Mouse (Mus musculus) midbrain, embryonic 10.5 days (tissue): Measurements from ENCODE around the gene Gm47289. TPM values are rescaled to one million over a fixed set of nuclear protein-coding genes. Genes with fewer than 3 reads are reported as not detected.
A peak's percentile ranks its signal among the peaks of the same experiment; 100 is the strongest.

Experiments used
- DNase-seq: peaks from one replicate; pipeline ENCODE4 v3.0.0-alpha.2; 2017; ENCODE audit warnings: low spot score
- H3K27ac ChIP-seq: fragments of 300-500 bp; sonication (generic); replicated peaks from 2 replicates; pipeline ENCODE4 v1.5.1; 2016; ENCODE audit warnings: mild to moderate bottlenecking
- H3K27me3 ChIP-seq: fragments of 300-500 bp; sonication (generic); 2 replicates; pipeline ENCODE4 v1.6.1; 2016; ENCODE audit warnings: low read depth, mild to moderate bottlenecking; ENCODE audit not compliant: poor library complexity, severe bottlenecking
- H3K36me3 ChIP-seq: fragments of 300-500 bp; sonication (generic); 2 replicates; pipeline ENCODE4 v1.6.1; 2016; ENCODE audit warnings: mild to moderate bottlenecking, moderate library complexity
- H3K4me1 ChIP-seq: fragments of 300-500 bp; sonication (generic); 2 replicates; pipeline ENCODE4 v1.6.1; 2016
- H3K4me3 ChIP-seq: fragments of 300-500 bp; sonication (generic); 2 replicates; pipeline ENCODE4 v1.5.1; 2016; ENCODE audit warnings: mild to moderate bottlenecking, moderate library complexity
- H3K9me3 ChIP-seq: fragments of 300-500 bp; sonication (generic); replicated peaks from 2 replicates; pipeline ENCODE4 v1.6.1; 2016; ENCODE audit warnings: mild to moderate bottlenecking
- WGBS: fragments of 180-500 bp; shearing (Covaris S2); methylation state at CpG from one replicate; pipeline ENCODE4 v1.1.7; 2016; 5-methylcytosine and 5-hydroxymethylcytosine counted together
- polyA plus RNA-seq: library from polyadenylated mRNA; unstranded; fragments of >200 nt; fragmentation: Nextera tagmentation; extraction: Ambion mirVana; gene quantifications from 2 replicates; pipeline ENCODE4 v1.2.1, GENCODE M21; 2016

Gm47289 gene
- polyA plus RNA-seq, 1 experiment from 2014 or later = not detected

DNA sequence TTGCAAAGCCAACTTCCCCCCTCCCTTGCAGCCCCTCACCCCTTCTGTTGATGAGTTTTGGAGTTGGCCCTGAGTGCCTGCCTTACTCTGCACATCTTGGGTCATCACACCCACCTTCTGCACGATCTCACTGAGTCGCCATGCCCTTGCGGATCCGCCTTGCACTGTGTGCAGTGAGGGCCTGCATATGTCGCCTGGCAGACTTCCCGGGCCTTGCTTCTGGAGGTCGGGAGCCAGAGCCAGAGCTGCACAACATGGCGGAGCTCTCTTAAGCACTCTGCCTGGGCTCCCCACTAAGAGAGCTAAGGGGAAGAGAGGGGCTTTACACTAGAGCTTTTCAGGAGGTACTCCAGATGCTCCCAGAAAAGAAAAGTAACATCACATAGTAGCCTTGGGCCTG is 14.3 kb upstream of the Gm47289 start:
- H3K27ac ChIP-seq = no peak overlapping the region
- H3K36me3 ChIP-seq = no peaks in the 10 kb centered on the region
- H3K9me3 ChIP-seq = no peaks in the 10 kb centered on the region
- 85% methylated on average over 8 of the region's 8 CpGs for WGBS
- no peak overlapping the region for H3K4me3 ChIP-seq
- DNase-seq = no peak
- peaks cover 9% of the 10 kb centered on the region for H3K4me1 ChIP-seq
- no peaks in the 10 kb centered on the region for H3K27me3 ChIP-seq

DNA sequence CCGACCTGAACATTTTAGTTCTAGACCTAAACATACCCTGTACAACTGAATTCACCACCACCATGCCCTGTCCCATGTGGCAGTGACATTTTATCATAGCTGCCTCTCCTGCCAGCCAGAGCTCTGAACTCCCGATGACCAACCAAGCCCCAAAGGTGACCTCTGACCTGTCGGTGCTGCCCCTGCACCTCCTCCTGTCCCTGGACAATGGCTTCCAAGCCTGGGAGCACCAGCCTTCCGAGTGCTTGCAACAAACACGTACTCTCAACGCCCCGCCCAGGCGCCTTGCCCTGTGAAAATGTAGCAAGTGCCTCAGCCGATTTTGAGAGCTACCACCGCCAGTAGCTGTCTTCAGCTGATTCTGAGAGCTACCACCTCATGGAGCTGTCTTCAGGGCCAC is 13.8 kb upstream of the Gm47289 start:
- H3K27me3 ChIP-seq = no peaks in the 10 kb centered on the region
- no peak overlapping the region for H3K4me3 ChIP-seq
- peaks cover 9% of the 10 kb centered on the region for H3K4me1 ChIP-seq
- 57% methylated on average over 10 of the region's 10 CpGs for WGBS
- no peaks in the 10 kb centered on the region for H3K36me3 ChIP-seq
- DNase-seq = no peak
- no peaks in the 10 kb centered on the region for H3K9me3 ChIP-seq
- H3K27ac ChIP-seq = no peak overlapping the region

DNA sequence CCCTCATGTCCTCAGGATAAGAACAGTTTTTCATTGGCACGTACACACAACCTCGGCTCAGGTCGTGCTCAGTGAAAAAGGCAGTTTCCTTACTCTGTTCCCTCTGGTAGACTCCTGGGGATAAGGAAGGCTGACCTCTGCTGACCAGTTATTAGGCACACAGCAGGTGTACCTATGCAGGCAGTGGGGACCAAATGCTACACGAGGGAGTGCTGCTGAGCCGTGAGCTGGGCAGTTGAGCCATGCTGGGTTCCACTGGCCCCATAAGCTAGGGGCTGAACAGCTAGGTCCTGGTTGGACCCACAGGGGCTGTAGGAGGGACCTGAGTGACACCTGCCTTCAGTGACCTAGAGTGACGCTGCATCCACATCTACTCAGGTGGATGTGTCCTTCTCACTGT is 13.3 kb upstream of the Gm47289 start:
- no peak for DNase-seq
- no peak overlapping the region for H3K27ac ChIP-seq
- H3K27me3 ChIP-seq = no peaks in the 10 kb centered on the region
- WGBS = 66% methylated on average over 6 of the region's 6 CpGs
- H3K9me3 ChIP-seq = no peaks in the 10 kb centered on the region
- H3K36me3 ChIP-seq = no peaks in the 10 kb centered on the region
- H3K4me3 ChIP-seq = no peak overlapping the region
- H3K4me1 ChIP-seq = peaks cover 9% of the 10 kb centered on the region

DNA sequence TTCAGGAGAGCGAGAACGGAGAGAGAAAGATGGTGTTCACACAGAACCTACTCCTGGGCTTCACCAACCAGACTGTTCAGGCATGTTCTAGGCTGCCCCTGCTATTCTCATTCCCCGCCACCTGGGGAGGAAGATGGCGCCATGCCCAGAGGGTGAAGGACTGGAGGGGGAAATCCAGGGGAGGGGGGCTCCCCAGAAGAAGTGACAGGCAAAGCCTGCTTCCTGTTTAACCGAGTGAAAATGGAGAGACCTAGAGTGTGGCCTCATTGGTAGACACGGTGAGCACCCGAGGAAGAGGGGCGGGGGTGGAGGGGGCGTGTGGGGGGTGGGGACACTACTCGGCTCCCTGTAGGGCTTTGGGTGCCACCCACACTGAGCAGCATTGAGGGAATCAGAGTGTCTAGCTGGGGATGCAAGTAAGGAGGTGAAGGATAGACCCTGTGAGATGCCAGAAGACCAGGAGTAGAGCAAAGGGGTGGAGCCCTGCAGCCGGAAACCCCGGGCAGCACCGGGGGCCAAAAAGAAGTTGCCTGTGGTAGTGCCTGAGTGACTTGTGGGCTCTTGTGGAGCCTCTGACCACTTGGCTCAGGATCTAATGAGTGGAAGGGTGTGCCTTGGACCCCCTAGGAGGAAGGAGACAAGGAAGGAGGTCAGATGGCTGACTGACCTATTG is 12.7 kb upstream of the Gm47289 start:
- peaks cover 9% of the 10 kb centered on the region for H3K4me1 ChIP-seq
- DNase-seq = no peak
- 79% methylated on average over 13 of the region's 13 CpGs for WGBS

DNA sequence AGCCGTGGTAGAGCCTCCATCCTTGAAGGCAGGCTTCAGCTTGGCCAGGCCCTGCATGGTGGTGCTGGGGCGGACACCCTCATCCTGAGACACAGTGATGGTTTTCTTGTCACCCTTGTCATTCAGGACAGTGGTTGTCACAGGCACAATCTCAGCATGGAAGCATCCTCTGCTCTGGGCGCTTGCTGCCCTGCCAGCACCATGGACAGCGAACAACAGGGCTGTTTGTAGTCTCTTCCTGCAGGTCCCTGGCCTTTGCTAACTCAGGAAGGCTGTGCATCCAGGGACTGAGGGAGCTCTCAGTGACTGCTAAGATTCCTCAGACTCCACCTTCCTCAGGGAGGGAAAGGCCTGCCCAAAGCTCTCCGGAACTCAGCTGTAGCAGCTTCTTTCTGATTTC is 9.4 kb upstream of the Gm47289 start:
- Histone ChIP-seq H3K4me3 (no peak overlapping the region), H3K27me3 (0 out of 2 replicates have a peak, but pooled peaks cover under 1% of the 10 kb centered on the region), H3K36me3 (no peaks in the 10 kb centered on the region), H3K9me3 (no peaks in the 10 kb centered on the region), H3K27ac (no peak overlapping the region), H3K4me1 (peaks cover 9% of the 10 kb centered on the region)
- 29% methylated on average over 5 of the region's 5 CpGs for WGBS
- DNase-seq = peak; percentile 66

More for the DNA sequence above, 12.7 kb upstream of the Gm47289 start:
- H3K36me3 ChIP-seq = no peaks in the 10 kb centered on the region
- H3K27me3 ChIP-seq = no peaks in the 10 kb centered on the region
- no peak overlapping the region for H3K27ac ChIP-seq
- H3K9me3 ChIP-seq = no peaks in the 10 kb centered on the region
- no peak overlapping the region for H3K4me3 ChIP-seq

DNA sequence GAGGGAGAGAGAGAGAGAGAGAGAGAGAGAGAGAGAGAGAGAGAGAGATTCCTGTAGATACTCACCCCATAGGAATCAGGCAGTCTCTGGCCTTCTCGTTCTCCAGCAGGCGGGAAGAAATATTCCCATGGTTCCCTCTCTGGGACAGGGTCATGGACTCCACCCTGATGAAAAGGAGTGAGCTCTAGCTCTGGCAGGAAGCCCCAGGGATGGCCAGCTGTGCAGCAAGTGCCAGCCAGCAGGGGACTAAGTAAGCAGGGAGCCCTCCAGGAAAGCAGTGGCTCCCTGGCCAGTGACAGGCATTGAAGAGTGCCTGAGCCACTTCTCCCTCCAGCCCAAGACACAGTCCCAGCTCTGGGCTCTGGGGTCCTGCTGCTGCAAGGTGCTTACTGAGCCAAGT is 7.2 kb upstream of the Gm47289 start:
- peaks cover 19% of the 10 kb centered on the region for H3K27me3 ChIP-seq
- no peak for DNase-seq
- no peak overlapping the region for H3K4me3 ChIP-seq
- 52% methylated on average over 2 of the region's 2 CpGs for WGBS
- H3K4me1 ChIP-seq = peaks cover 9% of the 10 kb centered on the region
- no peak overlapping the region for H3K27ac ChIP-seq
- H3K9me3 ChIP-seq = no peaks in the 10 kb centered on the region
- no peaks in the 10 kb centered on the region for H3K36me3 ChIP-seq

DNA sequence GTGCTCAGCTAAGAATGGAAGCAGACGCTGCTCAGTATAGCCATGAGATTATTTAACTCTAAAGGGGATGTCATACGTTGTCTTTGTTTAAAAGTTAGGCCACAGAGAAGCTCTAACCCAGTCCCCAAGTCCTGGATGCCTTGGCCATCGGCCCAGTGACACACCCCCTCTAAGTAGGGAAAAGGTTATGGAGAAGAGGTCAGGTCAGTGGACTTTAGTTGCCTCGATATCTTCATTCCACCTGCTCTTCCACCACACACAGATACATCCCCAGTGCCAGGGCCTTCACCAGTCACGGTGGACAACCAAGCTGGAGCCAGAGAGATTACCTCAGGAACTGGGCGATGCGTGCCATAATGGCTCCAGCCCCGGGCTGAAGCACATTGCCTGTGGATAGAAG is 3.5 kb upstream of the Gm47289 start:
- peaks cover 11% of the 10 kb centered on the region for H3K4me1 ChIP-seq
- H3K27ac ChIP-seq = no peak overlapping the region
- no peak overlapping the region for H3K4me3 ChIP-seq
- H3K27me3 ChIP-seq = peaks cover 34% of the 10 kb centered on the region
- no peak for DNase-seq
- 84% methylated on average over 8 of the region's 8 CpGs for WGBS
- H3K9me3 ChIP-seq = no peaks in the 10 kb centered on the region
- no peaks in the 10 kb centered on the region for H3K36me3 ChIP-seq

DNA sequence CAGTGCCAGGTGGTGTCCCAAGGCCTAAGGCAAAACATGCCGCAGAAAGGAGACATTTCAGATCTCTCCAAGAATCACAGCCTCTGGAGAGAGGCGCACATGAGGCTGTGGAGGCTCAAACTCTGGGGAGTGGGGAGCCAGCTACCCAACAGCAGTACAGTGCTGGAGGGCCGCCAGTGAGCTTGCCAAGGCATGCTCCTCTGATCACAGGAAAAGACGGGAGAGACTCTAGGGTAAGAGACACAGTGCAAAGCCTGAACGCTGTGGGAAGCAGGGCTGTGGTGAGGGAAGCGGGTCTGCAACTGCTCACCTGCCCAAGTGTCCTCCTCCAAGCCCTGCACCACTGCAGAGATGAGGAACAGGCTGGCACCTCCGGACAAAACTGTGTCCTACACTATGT is 3.1 kb upstream of the Gm47289 start:
- WGBS = 54% methylated on average over 7 of the region's 7 CpGs
- Histone ChIP-seq H3K27me3 (peaks cover 34% of the 10 kb centered on the region), H3K4me1 (peaks cover 11% of the 10 kb centered on the region), H3K36me3 (no peaks in the 10 kb centered on the region), H3K9me3 (no peaks in the 10 kb centered on the region), H3K27ac (no peak overlapping the region), H3K4me3 (peak overlapping the region; percentile 64; the same call in 1 of the 2 replicates)
- no peak for DNase-seq

DNA sequence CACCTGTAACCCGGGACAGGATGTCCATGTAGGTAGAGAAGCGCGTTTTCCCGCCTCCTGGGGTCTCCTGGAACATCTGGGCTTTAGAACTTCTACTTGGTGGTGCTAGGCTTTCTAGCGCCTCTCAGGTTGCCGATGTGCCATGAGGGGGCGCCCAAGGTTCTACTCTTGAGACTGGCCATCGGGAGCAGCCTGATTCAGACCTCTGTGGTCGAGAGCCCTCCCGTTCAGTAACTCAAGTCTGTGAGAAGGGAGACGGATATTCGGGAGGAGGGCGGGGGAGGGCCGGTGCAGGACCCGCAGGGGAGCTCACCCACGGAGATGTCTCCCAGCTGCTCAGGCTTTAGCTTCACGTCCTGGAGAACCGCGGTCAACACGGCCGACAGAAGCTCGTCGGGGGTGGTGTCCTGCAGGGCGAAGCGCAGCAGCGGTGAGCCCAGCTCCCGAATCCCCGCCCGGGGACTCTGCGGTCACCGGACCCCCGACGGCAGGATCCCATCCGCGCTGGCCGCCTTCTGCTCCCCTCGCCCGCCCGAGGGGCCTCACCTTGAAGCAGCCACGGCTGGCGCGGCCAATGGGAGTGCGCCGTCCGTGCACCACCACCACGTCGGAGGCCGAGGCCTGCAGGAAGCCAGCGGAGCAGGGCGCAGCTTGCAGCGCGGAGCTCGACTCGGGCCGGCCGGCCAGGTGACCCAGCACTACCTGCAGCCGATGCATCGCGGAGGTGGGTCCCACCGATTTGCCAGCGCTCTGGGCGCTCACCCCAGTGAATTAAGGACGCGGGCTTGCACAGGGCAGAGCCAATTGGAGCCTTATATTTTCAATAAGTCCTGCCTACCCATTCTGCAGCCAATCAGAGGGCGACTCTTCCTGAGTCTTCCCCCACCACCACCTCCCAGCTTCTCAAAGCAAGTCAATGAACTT is 2.4 kb upstream of the Gm47289 start, which contains the start of gene Acaa1b:
TSS of gene Acaa1b (minus strand) at position 816 of the 924 bp plus-strand sequence.
- Histone ChIP-seq H3K4me3 (peak within 1 kb of the TSS; percentile 64), H3K27ac (no peak within 1 kb of the TSS; the same call in 1 of the 2 replicates), H3K27me3 (peaks cover 34% of the 10 kb centered on the region), H3K36me3 (no peaks in the 10 kb centered on the region), H3K9me3 (no peaks in the 10 kb centered on the region), H3K4me1 (peaks cover 11% of the 10 kb centered on the region)
- under 1% methylated on average over 65 of the region's 65 CpGs for WGBS
- peak; percentile 84 for DNase-seq

DNA sequence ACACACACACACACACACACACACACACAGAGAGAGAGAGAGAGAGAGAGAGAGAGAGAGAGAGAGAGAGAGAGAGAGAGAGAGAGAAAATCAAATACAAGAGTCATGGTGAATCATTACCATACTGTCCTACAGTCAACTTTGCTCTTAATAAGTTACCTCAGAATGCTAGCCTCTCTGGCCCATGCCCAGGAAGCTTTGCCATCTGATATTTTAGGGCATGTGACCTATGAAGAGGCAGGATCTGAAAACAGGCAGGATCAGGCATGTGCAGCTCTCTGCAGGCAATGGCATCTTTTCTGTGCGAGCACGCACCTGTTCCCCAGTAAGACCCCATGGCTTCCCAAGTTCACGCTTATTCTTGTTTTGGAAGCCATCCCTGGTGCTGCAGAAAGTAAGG is 1.7 kb downstream of the Gm47289 start:
- 88% methylated on average over 3 of the region's 3 CpGs for WGBS
- peaks cover 23% of the 10 kb centered on the region for H3K27me3 ChIP-seq
- no peaks in the 10 kb centered on the region for H3K9me3 ChIP-seq
- H3K4me3 ChIP-seq = no peak overlapping the region
- H3K36me3 ChIP-seq = no peaks in the 10 kb centered on the region
- no peak overlapping the region for H3K27ac ChIP-seq
- DNase-seq = no peak
- peaks cover 11% of the 10 kb centered on the region for H3K4me1 ChIP-seq

DNA sequence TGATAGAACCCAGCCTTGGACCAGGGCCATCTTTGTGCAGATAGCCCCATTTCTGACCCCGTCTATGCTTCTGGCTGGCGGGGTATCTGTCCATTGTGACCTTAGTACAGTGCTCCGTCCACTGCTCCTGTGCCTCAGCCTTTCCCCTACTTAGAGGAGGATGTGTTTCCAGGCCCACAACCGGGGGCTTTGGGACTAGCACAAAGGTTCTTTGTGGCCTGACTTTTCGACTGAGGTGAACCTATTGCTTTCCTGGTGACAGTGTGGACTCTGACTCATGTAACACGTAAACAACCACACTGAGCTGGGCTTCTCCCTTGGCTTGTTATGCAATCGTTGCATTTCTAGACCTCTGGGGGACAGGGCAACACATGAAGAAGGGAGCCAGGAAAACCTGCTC is 5.8 kb downstream of the Gm47289 start:
- H3K27me3 ChIP-seq = no peaks in the 10 kb centered on the region
- 93% methylated on average over 7 of the region's 7 CpGs for WGBS
- no peak for DNase-seq

DNA sequence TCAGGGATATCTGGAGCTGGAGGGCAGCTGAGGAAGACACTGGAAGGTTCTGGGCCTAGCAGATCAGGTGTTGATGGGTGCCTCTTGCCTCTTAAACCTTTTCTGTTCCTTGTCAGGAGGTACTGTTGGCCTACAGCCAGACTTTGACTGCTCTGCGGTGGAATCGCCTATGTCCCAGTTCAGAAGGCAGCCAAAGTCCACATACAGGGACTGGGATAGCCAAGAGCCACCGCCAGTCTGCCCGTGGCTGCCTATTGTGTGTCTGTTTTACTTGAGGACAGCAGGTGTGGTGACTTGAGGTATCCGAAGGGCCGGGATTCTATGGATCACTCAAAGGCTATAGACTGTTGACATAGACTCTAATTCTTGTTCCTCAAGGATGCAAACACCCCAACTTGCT is 6.6 kb downstream of the Gm47289 start:
- H3K27ac ChIP-seq = no peak overlapping the region
- DNase-seq = no peak
- H3K9me3 ChIP-seq = peaks cover 5% of the 10 kb centered on the region; the same call in 1 of the 2 replicates
- no peaks in the 10 kb centered on the region for H3K4me1 ChIP-seq
- WGBS = 86% methylated on average over 6 of the region's 6 CpGs
- H3K27me3 ChIP-seq = no peaks in the 10 kb centered on the region
- H3K4me3 ChIP-seq = no peak overlapping the region
- H3K36me3 ChIP-seq = no peaks in the 10 kb centered on the region

More for the DNA sequence above, 5.8 kb downstream of the Gm47289 start:
- Histone ChIP-seq H3K27ac (no peak overlapping the region), H3K4me3 (no peak overlapping the region), H3K36me3 (no peaks in the 10 kb centered on the region), H3K4me1 (no peaks in the 10 kb centered on the region), H3K9me3 (peaks cover 5% of the 10 kb centered on the region; the same call in 1 of the 2 replicates)

DNA sequence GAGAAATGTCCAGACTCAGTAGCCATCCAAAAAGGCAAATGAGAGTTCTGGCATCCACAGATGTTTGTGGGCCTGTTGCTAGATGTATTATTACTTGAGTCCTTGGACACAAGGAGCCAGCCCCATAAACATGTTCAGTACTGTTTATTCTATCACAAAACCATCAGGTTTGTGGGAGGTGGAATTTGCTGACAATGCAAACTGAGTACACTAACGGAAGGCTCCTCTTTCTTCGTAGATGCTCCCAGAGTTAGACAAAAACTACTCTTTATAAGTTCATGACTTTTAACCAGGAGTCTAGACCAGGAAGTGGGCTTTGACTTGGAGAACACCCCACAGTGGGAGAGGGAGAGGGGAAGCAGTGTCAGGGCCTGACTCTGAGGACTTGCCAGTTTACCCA is 8.6 kb downstream of the Gm47289 start:
- WGBS = 93% methylated on average over 2 of the region's 2 CpGs
- no peak for DNase-seq

More for the DNA sequence above, 8.6 kb downstream of the Gm47289 start:
- Histone ChIP-seq H3K36me3 (no peaks in the 10 kb centered on the region), H3K9me3 (peaks cover 5% of the 10 kb centered on the region; the same call in 1 of the 2 replicates), H3K27ac (no peak overlapping the region), H3K27me3 (no peaks in the 10 kb centered on the region), H3K4me3 (no peak overlapping the region), H3K4me1 (no peaks in the 10 kb centered on the region)
